Mouse (Mus musculus) 3134 (cell line): ENCODE measurements around the gene Cdc42ep1.
A peak's percentile ranks its signal among the peaks of the same experiment; 100 is the strongest.
"Not testable (repeated sequence)": the region's sequence is repeated elsewhere in the genome, so short reads cannot be mapped to it uniquely, and the experiment has no call there.

Source experiments
- DNase-seq: peaks from one replicate; pipeline ENCODE4 v3.0.0-alpha.2; 2011; ENCODE audit warnings: low spot score; ENCODE audit not compliant: insufficient read length; ENCODE audit errors: extremely low read depth

Cdc42ep1 gene

GRCm38 (mm10) chr15:78876991-78877809 is 34.8 kb downstream of the Cdc42ep1 start, which contains the start of gene Gga1:
TSS of gene Gga1 (plus strand) at chr15:78877190.
- DNase-seq = peak; percentile 89

- no peak for DNase-seq
Measured at GRCm38 (mm10) chr15:78877810-78878390, 35.5 kb downstream of the Cdc42ep1 start.

GRCm38 (mm10) chr15:78878792-78879516 is 36.5 kb downstream of the Cdc42ep1 start:
- DNase-seq = not testable (repeated sequence)

- no peak for DNase-seq
Measured at GRCm38 (mm10) chr15:78880432-78880831, 38.0 kb downstream of the Cdc42ep1 start.

- DNase-seq = no peak
Measured at GRCm38 (mm10) chr15:78881828-78882227, 39.4 kb downstream of the Cdc42ep1 start.

GRCm38 (mm10) chr15:78889401-78889853 is 47.0 kb downstream of the Cdc42ep1 start:
- DNase-seq = no peak

- DNase-seq = no peak
Measured at GRCm38 (mm10) chr15:78892440-78892839, 50.0 kb downstream of the Cdc42ep1 start.

GRCm38 (mm10) chr15:78894726-78895125 is 52.3 kb downstream of the Cdc42ep1 start:
- DNase-seq = no peak

- no peak for DNase-seq
Measured at GRCm38 (mm10) chr15:78895741-78896140, 53.3 kb downstream of the Cdc42ep1 start.

GRCm38 (mm10) chr15:78896149-78896548 is 53.7 kb downstream of the Cdc42ep1 start:
- peak; percentile 67 for DNase-seq

GRCm38 (mm10) chr15:78897488-78897887 is 55.1 kb downstream of the Cdc42ep1 start:
- no peak for DNase-seq

GRCm38 (mm10) chr15:78898507-78899001 is 56.1 kb downstream of the Cdc42ep1 start:
- DNase-seq = no peak

GRCm38 (mm10) chr15:78899409-78899739 is 57.0 kb downstream of the Cdc42ep1 start, which contains the start of gene Gm49510:
TSS of gene Gm49510 (plus strand) at chr15:78899667.
- DNase-seq = no peak

- peak; percentile 82 for DNase-seq
Measured at GRCm38 (mm10) chr15:78899740-78900584, 57.5 kb downstream of the Cdc42ep1 start, which contains the start of gene Sh3bp1. TSS of gene Sh3bp1 (plus strand) at chr15:78899768.
